Mouse (Mus musculus): ENCODE measurements around the gene Cept1. TPM values are rescaled to one million over a fixed set of nuclear protein-coding genes. Genes with fewer than 3 reads are reported as not detected.

The Cept1 gene
- polyA plus RNA-seq, 1 experiment, result 119 TPM

GRCm38 (mm10) chr3:106496045-106496721, 51.4 kb downstream of the Cept1 start:
- Histone ChIP-seq H3K4me3 (ENCODE audit: insufficient read depth, low read length) (no peak overlapping the region), H3K4me1 (ENCODE audit: control insufficient read depth, insufficient read depth, low read length) (peaks cover 46% of the 10 kb centered on the region), H3K27ac (ENCODE audit: insufficient read depth, low read depth, low read length) (peak overlapping the region; percentile 65)
- TF ChIP-seq POLR2A (IDR thresholded peaks at IDR 0.05; ENCODE audit: borderline replicate concordance, low read depth, low read length) (no peak), CTCF (IDR thresholded peaks at IDR 0.05; ENCODE audit: low read depth, low read length) (no peak)

GRCm38 (mm10) chr3:106495346-106496044, 52.1 kb downstream of the Cept1 start:
- Histone ChIP-seq H3K4me3 (ENCODE audit: insufficient read depth, low read length) (no peak overlapping the region), H3K27ac (ENCODE audit: insufficient read depth, low read depth, low read length) (peak overlapping the region; percentile 65), H3K4me1 (ENCODE audit: control insufficient read depth, insufficient read depth, low read length) (peaks cover 46% of the 10 kb centered on the region)
- TF ChIP-seq POLR2A (IDR thresholded peaks at IDR 0.05; ENCODE audit: borderline replicate concordance, low read depth, low read length) (no peak), CTCF (IDR thresholded peaks at IDR 0.05; ENCODE audit: low read depth, low read length) (no peak)

- Histone ChIP-seq H3K4me1 (ENCODE audit: control insufficient read depth, insufficient read depth, low read length) (peaks cover 46% of the 10 kb centered on the region), H3K4me3 (ENCODE audit: insufficient read depth, low read length) (no peak overlapping the region), H3K27ac (ENCODE audit: insufficient read depth, low read depth, low read length) (no peak overlapping the region)
- TF ChIP-seq POLR2A (IDR thresholded peaks at IDR 0.05; ENCODE audit: borderline replicate concordance, low read depth, low read length), result no peak
Observed at GRCm38 (mm10) chr3:106494417-106494950, 53.1 kb downstream of the Cept1 start.

GRCm38 (mm10) chr3:106493882-106494281, 53.7 kb downstream of the Cept1 start:
- no peak for TF ChIP-seq POLR2A (IDR thresholded peaks at IDR 0.05; ENCODE audit: borderline replicate concordance, low read depth, low read length)
- no peak for TF ChIP-seq CTCF (IDR thresholded peaks at IDR 0.05; ENCODE audit: low read depth, low read length)
- H3K27ac ChIP-seq (ENCODE audit: insufficient read depth, low read depth, low read length), result no peak overlapping the region
- H3K4me1 ChIP-seq (ENCODE audit: control insufficient read depth, insufficient read depth, low read length), result peaks cover 44% of the 10 kb centered on the region
- H3K4me3 ChIP-seq (ENCODE audit: insufficient read depth, low read length), result no peak overlapping the region

GRCm38 (mm10) chr3:106493202-106493601, 54.4 kb downstream of the Cept1 start:
- TF ChIP-seq POLR2A (IDR thresholded peaks at IDR 0.05; ENCODE audit: borderline replicate concordance, low read depth, low read length) (no peak), CTCF (IDR thresholded peaks at IDR 0.05; ENCODE audit: low read depth, low read length) (no peak)
- Histone ChIP-seq H3K4me1 (ENCODE audit: control insufficient read depth, insufficient read depth, low read length) (peaks cover 37% of the 10 kb centered on the region), H3K27ac (ENCODE audit: insufficient read depth, low read depth, low read length) (no peak overlapping the region), H3K4me3 (ENCODE audit: insufficient read depth, low read length) (no peak overlapping the region)

GRCm38 (mm10) chr3:106492723-106493122, 54.9 kb downstream of the Cept1 start:
- Histone ChIP-seq H3K4me3 (ENCODE audit: insufficient read depth, low read length) (no peak overlapping the region), H3K4me1 (ENCODE audit: control insufficient read depth, insufficient read depth, low read length) (peaks cover 34% of the 10 kb centered on the region), H3K27ac (ENCODE audit: insufficient read depth, low read depth, low read length) (no peak overlapping the region)
- no peak for TF ChIP-seq CTCF (IDR thresholded peaks at IDR 0.05; ENCODE audit: low read depth, low read length)
- TF ChIP-seq POLR2A (IDR thresholded peaks at IDR 0.05; ENCODE audit: borderline replicate concordance, low read depth, low read length), result no peak

GRCm38 (mm10) chr3:106490239-106490638, 57.4 kb downstream of the Cept1 start:
- Histone ChIP-seq H3K4me1 (ENCODE audit: control insufficient read depth, insufficient read depth, low read length) (peaks cover 27% of the 10 kb centered on the region), H3K4me3 (ENCODE audit: insufficient read depth, low read length) (no peak overlapping the region), H3K27ac (ENCODE audit: insufficient read depth, low read depth, low read length) (no peak overlapping the region)
- TF ChIP-seq POLR2A (IDR thresholded peaks at IDR 0.05; ENCODE audit: borderline replicate concordance, low read depth, low read length) (no peak), CTCF (IDR thresholded peaks at IDR 0.05; ENCODE audit: low read depth, low read length) (no peak)

- TF ChIP-seq CTCF (IDR thresholded peaks at IDR 0.05; ENCODE audit: low read depth, low read length) (no peak), POLR2A (IDR thresholded peaks at IDR 0.05; ENCODE audit: borderline replicate concordance, low read depth, low read length) (no peak)
- H3K27ac ChIP-seq (ENCODE audit: insufficient read depth, low read depth, low read length), result no peak overlapping the region
- no peak overlapping the region for H3K4me3 ChIP-seq (ENCODE audit: insufficient read depth, low read length)
- peaks cover 37% of the 10 kb centered on the region for H3K4me1 ChIP-seq (ENCODE audit: control insufficient read depth, insufficient read depth, low read length)
Observed at GRCm38 (mm10) chr3:106487551-106487950, 60.1 kb downstream of the Cept1 start.

- TF ChIP-seq CTCF (IDR thresholded peaks at IDR 0.05; ENCODE audit: low read depth, low read length), result no peak
- Histone ChIP-seq H3K4me3 (ENCODE audit: insufficient read depth, low read length) (no peak overlapping the region), H3K27ac (ENCODE audit: insufficient read depth, low read depth, low read length) (no peak overlapping the region), H3K4me1 (ENCODE audit: control insufficient read depth, insufficient read depth, low read length) (peaks cover 35% of the 10 kb centered on the region)
Observed at GRCm38 (mm10) chr3:106485810-106486209, 61.8 kb downstream of the Cept1 start.

GRCm38 (mm10) chr3:106484861-106485260, 62.7 kb downstream of the Cept1 start:
- Histone ChIP-seq H3K4me1 (ENCODE audit: control insufficient read depth, insufficient read depth, low read length) (peaks cover 35% of the 10 kb centered on the region), H3K4me3 (ENCODE audit: insufficient read depth, low read length) (0 out of 2 replicates have a peak overlapping the region, but pooled peaks have one; percentile 3), H3K27ac (ENCODE audit: insufficient read depth, low read depth, low read length) (peak overlapping the region; percentile 64)
- TF ChIP-seq POLR2A (IDR thresholded peaks at IDR 0.05; ENCODE audit: borderline replicate concordance, low read depth, low read length) (no peak), CTCF (IDR thresholded peaks at IDR 0.05; ENCODE audit: low read depth, low read length) (no peak)

Measured in bone marrow macrophage, adult 2 months (primary cell).